Mouse (Mus musculus) bone marrow macrophage, adult 2 months (primary cell): Measurements from ENCODE around the gene Kif23.

Experiments
- CTCF ChIP-seq: IDR thresholded peaks from 2 replicates; pipeline ENCODE4 v1.5.1; 2012; ENCODE audit warnings: low read depth, mild to moderate bottlenecking, low read length, moderate library complexity
- POLR2A ChIP-seq: IDR thresholded peaks from 2 replicates; pipeline ENCODE4 v1.6.1; 2012; ENCODE audit warnings: mild to moderate bottlenecking, low read depth, low read length, borderline replicate concordance

- no peak for TF ChIP-seq POLR2A
- no peak for TF ChIP-seq CTCF
Observed at GRCm38 (mm10) chr9:61867659-61868058, 78.9 kb downstream of the Kif23 start.
